Comparison of ENCODE assay signal across 1 mouse cellular context in genomic region chr11:67067741-67068140, GRCm38 (mm10).
TF ChIP-seq lines count a peak whose summit lies in the region.

No protein-coding gene starts in this region.

TF ChIP-seq in MEL, 35 proteins besides CTCF, POLR2A, EP300 and RAD21:
- TF ChIP-seq JUND (IDR thresholded peaks at IDR 0.05; ENCODE audit: low read depth, low read length) = no peak
- TF ChIP-seq ETS1 (IDR thresholded peaks at IDR 0.05; ENCODE audit: low read depth, low read length) = no peak
- no peak for TF ChIP-seq RCOR1 (IDR thresholded peaks at IDR 0.05; ENCODE audit: low read depth, low read length)
- TF ChIP-seq MAFK (IDR thresholded peaks at IDR 0.05; ENCODE audit: borderline replicate concordance, low read depth, low read length) = no peak
- TF ChIP-seq POLR2AphosphoS2 (IDR thresholded peaks at IDR 0.05; ENCODE audit: low read length) = peak; percentile 67; the same call in 1 of the 2 replicates
